Mouse (Mus musculus) brain, embryonic 14.5 days (tissue): ENCODE results near the gene Nrxn2.

Source experiments
- CTCF ChIP-seq: fragments of 200-500 bp; IDR thresholded peaks from 2 replicates; pipeline ENCODE4 v1.5.1; 2012; ENCODE audit warnings: inconsistent platforms, mild to moderate bottlenecking, moderate library complexity, borderline replicate concordance; ENCODE audit not compliant: insufficient read depth, insufficient read length; ENCODE audit errors: extremely low read depth
- POLR2A ChIP-seq: fragments of 200-500 bp; IDR thresholded peaks from 2 replicates; pipeline ENCODE4 v1.6.1; 2012; ENCODE audit warnings: mild to moderate bottlenecking, inconsistent platforms, borderline replicate concordance; ENCODE audit not compliant: poor library complexity, insufficient read depth, insufficient read length, severe bottlenecking; ENCODE audit errors: extremely low read depth

DNA sequence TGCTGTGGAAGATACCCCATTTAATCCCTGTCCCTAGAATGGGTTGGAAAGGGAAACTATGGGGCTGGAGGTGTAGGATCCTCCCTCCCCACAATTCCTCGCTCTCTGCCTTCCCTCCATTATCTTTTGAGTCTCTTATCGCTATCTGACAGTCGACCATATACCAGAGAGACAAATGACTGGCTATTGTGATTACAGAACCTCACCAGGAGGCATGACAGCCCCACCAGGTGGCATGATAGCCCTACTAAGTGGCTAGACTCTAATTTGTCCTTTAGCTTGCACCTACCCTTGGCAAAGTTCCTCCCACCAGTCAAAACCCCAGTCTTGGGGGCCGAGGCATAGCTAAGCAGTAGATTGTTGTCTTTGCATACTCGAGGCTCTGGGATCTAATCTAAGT, 30.2 kb downstream of the Nrxn2 start:
- TF ChIP-seq CTCF (no peak), POLR2A (no peak)
